Mouse (Mus musculus): ENCODE data around the gene Oas2. TPM values are rescaled to one million over a fixed set of nuclear protein-coding genes. Genes with fewer than 3 reads are reported as not detected.

Oas2 gene
- total RNA-seq, 2 experiments from 2014 or later: 3.9 to 13.0 TPM

GRCm38 (mm10) chr5:120733696-120734095 lies 16.0 kb downstream of the Oas2 start:
- no peak for ATAC-seq (ENCODE audit: poor library complexity, severe bottlenecking)

- no peak for ATAC-seq (ENCODE audit: poor library complexity, severe bottlenecking)
Observed at GRCm38 (mm10) chr5:120732740-120733139, 16.9 kb downstream of the Oas2 start.

DNA sequence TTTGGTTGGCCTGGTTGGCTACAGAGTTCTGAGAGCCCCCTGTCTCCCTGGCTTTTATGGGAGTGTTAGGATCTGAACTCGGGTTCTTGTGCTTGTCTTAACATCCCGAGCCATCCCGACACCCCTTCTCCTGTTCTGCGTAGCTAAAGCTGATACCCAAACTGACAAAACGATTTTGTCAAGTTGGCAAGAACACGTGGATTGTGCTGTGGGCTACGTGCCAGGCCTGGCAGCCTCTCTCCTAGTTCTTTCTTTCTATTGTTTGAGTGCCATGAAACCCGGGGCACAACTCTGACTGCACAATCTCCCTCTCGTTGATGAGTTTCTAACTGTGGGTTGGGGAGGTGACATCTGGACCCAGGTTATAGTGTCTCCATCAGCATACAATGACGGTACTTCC lies 20.3 kb downstream of the Oas2 start:
- no peak for ATAC-seq (ENCODE audit: poor library complexity, severe bottlenecking)

- ATAC-seq (ENCODE audit: poor library complexity, severe bottlenecking): no peak
Observed at GRCm38 (mm10) chr5:120725811-120726455, 23.7 kb downstream of the Oas2 start.

DNA sequence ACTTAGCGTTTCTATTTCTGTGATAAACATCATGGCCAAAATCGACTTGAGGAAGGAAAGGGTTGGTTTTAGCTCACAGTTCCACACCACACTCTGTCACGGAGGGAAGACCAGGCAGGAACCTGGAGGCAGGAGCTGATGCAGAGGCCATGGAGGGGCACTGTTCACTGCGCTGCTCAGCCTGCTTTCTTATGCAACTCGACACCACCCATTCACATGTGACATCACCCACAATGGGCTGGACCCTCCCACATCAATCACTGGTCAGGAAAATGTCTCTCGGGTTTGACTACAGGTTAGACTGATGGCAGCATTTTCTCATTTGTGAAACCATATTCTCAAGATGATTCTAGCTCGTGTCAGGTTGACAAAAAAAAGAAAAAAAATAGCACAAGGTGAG lies 28.6 kb downstream of the Oas2 start:
- no peak for ATAC-seq (ENCODE audit: poor library complexity, severe bottlenecking)

GRCm38 (mm10) chr5:120718600-120719378 lies 30.9 kb downstream of the Oas2 start:
- no peak for ATAC-seq (ENCODE audit: poor library complexity, severe bottlenecking)

GRCm38 (mm10) chr5:120717136-120717535 lies 32.5 kb downstream of the Oas2 start:
- no peak for ATAC-seq (ENCODE audit: poor library complexity, severe bottlenecking)

GRCm38 (mm10) chr5:120714314-120714713 lies 35.3 kb downstream of the Oas2 start:
- peak; percentile 59; the same call in 1 of the 2 replicates for ATAC-seq (ENCODE audit: poor library complexity, severe bottlenecking)

GRCm38 (mm10) chr5:120712721-120713120 lies 36.9 kb downstream of the Oas2 start:
- ATAC-seq (ENCODE audit: poor library complexity, severe bottlenecking): no peak

DNA sequence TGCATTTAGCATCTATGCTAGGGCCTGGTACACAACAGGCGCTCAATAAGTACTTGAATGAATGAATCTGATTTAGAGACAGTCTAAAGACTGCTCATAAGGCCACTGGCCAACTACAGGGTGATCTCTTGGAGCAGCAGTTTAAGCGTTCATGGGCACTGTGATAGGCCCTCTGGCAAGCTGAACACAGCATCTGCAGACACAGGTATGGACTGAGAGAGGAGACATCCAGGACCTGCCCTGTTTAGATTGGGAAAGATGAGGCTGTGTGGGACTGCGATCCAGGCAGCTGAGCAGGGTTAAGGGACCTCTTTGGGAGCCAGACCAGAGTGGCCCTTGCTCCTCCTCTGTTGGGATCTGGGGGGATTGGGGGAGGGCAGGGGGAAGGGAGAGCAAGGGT lies 37.8 kb downstream of the Oas2 start, which contains the start of gene Dtx1:
Gene Dtx1 (minus strand): TSS at position 101 of the 400 bp plus-strand sequence.
- no peak for ATAC-seq (ENCODE audit: poor library complexity, severe bottlenecking)

DNA sequence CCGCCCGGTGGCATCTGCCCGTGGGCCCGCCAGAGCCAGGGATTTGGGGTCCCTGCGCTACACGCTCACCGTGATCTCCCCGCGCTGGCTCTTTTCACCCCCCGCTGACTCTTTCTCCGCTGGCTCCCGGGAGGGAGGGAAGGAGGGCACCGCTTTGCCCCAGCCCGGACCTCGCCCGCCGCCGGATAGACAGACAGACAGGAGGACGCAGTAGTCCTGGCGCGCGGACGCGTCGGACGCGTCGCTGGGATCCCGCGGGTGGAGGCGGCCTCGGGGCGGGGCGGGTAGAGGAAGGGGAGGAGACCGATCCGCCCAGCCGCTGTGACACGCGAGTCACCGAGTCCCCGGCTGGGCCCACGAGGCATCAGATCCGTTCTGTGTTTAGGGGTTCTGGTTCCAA lies 38.2 kb downstream of the Oas2 start:
- ATAC-seq (ENCODE audit: poor library complexity, severe bottlenecking): peak; percentile 38; the same call in 1 of the 2 replicates

DNA sequence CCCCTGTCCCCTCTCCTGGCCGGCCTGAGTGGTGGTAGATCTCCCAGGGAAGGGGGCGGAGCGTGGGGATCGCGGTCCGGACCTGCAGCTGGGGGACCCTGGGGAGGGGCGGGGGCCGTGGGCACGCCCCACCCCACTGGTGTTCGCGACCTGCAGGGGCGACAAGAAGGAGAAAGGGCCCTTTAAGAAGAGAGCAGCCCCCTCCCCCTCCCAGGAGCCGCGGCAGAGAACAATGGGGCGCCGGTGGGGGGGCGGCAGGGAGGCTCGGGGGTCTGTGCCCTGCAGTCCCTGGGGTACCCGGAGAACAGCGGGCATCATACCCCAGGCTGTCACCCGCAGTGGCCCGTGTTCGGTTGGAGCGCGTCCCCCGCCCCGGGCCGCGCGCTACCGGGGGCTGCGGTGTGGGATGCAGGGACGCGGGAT lies 38.8 kb downstream of the Oas2 start:
- ATAC-seq (ENCODE audit: poor library complexity, severe bottlenecking): no peak

GRCm38 (mm10) chr5:120710161-120710825 lies 39.4 kb downstream of the Oas2 start:
- ATAC-seq (ENCODE audit: poor library complexity, severe bottlenecking): no peak

GRCm38 (mm10) chr5:120706976-120707375 lies 42.7 kb downstream of the Oas2 start:
- ATAC-seq (ENCODE audit: poor library complexity, severe bottlenecking): no peak

- ATAC-seq (ENCODE audit: poor library complexity, severe bottlenecking): no peak
Observed at GRCm38 (mm10) chr5:120706541-120706940, 43.1 kb downstream of the Oas2 start.

DNA sequence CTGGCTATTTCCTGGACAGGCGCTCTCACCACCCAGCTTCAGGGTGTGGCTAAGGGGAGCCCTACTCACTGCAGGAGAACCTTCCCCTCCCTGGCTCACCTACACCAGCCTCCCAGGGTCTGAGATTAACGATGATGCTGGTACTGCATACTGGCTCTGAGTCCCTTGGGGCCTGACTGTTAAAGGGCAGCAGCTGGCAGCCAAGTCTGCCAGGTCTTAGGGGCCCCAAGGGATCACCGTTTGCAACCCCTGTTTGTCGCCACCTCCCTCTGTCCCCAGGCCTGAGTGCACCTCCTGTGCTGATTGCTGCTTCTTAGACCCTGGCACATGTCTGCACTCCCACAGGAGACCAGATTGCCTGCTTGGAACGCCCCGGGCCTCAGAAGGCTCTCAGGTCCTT lies 45.2 kb downstream of the Oas2 start:
- no peak for ATAC-seq (ENCODE audit: poor library complexity, severe bottlenecking)

- ATAC-seq (ENCODE audit: poor library complexity, severe bottlenecking): no peak
Observed at GRCm38 (mm10) chr5:120703660-120704059, 46.0 kb downstream of the Oas2 start.

DNA sequence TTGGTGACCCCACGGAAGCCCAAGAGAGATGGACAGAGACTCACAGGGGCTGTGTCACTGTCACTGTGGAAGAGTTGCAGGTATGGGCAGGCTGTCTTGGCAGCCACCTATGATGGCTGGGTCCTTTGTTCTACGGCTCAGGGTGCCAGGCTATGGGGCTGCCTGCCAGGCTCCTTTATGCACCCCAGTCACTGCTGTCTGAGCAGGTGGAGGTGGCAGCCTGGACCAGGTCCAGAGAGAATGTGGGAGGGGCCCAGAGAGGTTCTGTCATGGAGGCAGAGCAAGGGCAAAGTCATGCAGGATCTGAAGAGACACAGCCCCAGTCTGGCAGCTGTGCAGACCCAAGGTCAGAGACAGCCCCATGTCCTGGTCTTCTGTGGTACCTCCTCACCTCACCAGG lies 46.7 kb downstream of the Oas2 start:
- ATAC-seq (ENCODE audit: poor library complexity, severe bottlenecking): no peak

- no peak for ATAC-seq (ENCODE audit: poor library complexity, severe bottlenecking)
Observed at GRCm38 (mm10) chr5:120702421-120702820, 47.2 kb downstream of the Oas2 start.

DNA sequence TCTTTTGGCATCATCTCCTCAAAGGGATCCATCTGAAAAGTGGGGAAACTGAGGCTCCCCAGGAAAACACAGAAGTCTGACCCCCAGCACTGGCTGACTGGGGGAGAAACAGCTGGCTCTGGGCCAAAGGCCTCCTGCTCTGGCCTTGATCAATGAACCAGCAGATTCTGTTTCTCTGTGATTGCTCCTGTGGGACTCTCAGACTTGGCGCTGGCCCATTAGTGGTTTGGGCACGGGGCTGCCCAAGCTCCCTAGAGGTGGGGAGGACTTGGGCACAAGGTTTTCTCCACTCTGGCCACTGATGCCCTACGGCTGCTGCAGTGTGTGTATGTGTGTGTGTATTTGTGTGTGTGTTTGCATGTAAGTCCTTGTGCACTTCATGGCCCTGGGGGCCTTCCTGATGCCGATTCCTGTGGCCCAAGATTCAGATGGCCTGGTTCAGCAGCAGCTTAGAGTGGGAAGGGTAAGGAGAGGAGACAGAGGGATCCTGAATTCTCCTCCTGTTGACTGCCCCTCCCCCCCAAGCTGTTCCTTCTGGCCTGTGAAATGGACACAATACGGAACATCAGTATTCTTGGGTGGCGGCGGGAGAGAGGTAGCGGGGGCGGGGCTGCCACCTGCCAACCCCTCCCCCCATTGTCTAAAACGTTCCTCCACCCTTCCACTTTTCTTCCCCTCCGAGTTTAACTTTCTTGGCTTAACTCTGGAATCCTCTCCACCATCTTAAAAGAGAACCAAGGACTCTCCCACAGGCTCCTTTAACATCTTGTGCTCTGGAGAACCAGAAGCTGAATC lies 48.5 kb downstream of the Oas2 start:
- ATAC-seq (ENCODE audit: poor library complexity, severe bottlenecking): no peak
